Mouse (Mus musculus) neural tube, embryonic 11.5 days (tissue): ENCODE data around the gene Pla2g4c. TPM values are rescaled to one million over a fixed set of nuclear protein-coding genes. Genes with fewer than 3 reads are reported as not detected.

Experiments
- ATAC-seq: fragments of 200-750 bp; cut with Nextera tagmentation; 2 replicates; pipeline ENCODE4 v1.8.0; 2017; ENCODE audit warnings: moderate number of reproducible peaks, mild to moderate bottlenecking, moderate TSS enrichment, moderate library complexity; ENCODE audit not compliant: insufficient read depth, low FRiP score, low TSS enrichment
- DNase-seq: peaks from one replicate; pipeline ENCODE4 v3.0.0-alpha.2; 2015; ENCODE audit warnings: low spot score
- H3K27ac ChIP-seq: fragments of 300-500 bp; sonication (generic); 2 replicates; pipeline ENCODE4 v1.5.1; 2014; ENCODE audit warnings: low read depth, mild to moderate bottlenecking, low read length
- H3K27me3 ChIP-seq: fragments of 300-500 bp; sonication (generic); 2 replicates; pipeline ENCODE4 v1.6.1; 2014; ENCODE audit warnings: mild to moderate bottlenecking, low read length, mixed read lengths; ENCODE audit not compliant: control insufficient read depth, insufficient read depth
- H3K36me3 ChIP-seq: fragments of 300-500 bp; sonication (generic); 2 replicates; pipeline ENCODE4 v1.6.1; 2014; ENCODE audit warnings: mild to moderate bottlenecking, low read length, moderate library complexity, mixed read lengths; ENCODE audit not compliant: control insufficient read depth, insufficient read depth
- H3K4me1 ChIP-seq: fragments of 300-500 bp; sonication (generic); 2 replicates; pipeline ENCODE4 v1.6.1; 2014; ENCODE audit warnings: low read length, mixed read lengths; ENCODE audit not compliant: control insufficient read depth, insufficient read depth
- H3K4me2 ChIP-seq: fragments of 300-500 bp; sonication (generic); 2 replicates; pipeline ENCODE4 v1.6.1; 2014; ENCODE audit warnings: low read depth, mild to moderate bottlenecking, moderate library complexity
- H3K4me3 ChIP-seq: fragments of 300-500 bp; sonication (generic); 2 replicates; pipeline ENCODE4 v1.5.1; 2014; ENCODE audit warnings: low read depth, low read length
- H3K9ac ChIP-seq: fragments of 300-500 bp; sonication (generic); 2 replicates; pipeline ENCODE4 v1.6.1; 2014; ENCODE audit warnings: mild to moderate bottlenecking, low read length
- H3K9me3 ChIP-seq: fragments of 300-500 bp; sonication (generic); 2 replicates; pipeline ENCODE4 v1.6.1; 2016; ENCODE audit warnings: low read length; ENCODE audit not compliant: control insufficient read depth
- WGBS: fragments of 180-500 bp; shearing (Covaris S2); extraction: QIAGEN DNeasy Blood & Tissue Kit; methylation state at CpG from one replicate; pipeline ENCODE4 v1.1.7; 2014; 5-methylcytosine and 5-hydroxymethylcytosine counted together
- polyA plus RNA-seq: library from polyadenylated mRNA; unstranded; fragments of >200 nt; fragmentation: Nextera tagmentation; extraction: Ambion mirVana; gene quantifications from 2 replicates; pipeline ENCODE4 v1.2.1, GENCODE M21; 2014

The Pla2g4c gene
- polyA plus RNA-seq, 1 experiment from 2014 or later, result 1.1 TPM

DNA sequence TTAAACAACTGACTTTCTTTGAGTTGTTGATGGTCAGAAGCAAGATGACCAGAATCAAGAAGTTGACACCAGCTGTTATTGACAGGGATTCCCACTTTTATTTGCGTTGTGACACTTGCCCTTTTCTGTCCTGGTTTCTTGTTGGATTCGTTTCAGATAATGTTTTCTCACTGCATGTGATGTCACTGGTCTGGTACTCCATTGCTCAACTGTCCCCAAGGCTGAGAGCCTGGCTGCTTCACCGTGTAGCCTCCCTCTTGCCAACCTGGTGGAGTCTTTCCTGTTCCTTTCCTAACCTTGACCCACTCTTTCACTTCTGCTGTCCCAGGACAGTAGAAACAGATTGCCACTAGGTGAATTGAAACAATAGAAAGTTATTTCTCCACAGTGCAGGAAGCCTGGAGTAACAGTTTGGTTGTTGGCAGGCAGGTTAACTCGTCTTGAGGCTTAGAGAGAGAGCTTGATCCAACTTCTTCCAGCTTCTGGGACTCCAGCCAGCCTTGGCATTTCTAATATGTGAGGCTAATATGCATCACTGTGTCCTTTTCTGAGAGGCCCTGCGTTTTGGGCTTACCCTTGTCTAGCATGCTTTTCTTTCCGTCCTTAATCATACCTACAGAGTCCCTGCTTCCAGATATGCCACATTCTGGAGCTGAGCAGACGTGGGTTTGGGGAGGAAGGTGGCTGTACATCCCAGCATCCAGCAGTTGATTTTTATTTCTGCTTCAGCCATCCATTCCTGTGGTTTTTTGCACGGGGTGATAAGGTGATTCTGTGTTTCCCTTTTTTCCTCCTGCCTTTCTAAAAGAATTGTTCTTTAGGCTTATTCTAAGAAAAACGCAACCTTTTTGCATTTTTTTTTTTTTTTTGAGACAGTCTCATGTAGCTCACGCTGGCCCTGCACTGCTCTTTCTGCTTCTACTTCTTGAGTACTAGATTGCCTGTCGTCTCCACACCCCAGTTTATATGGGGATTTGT lies 30.3 kb upstream of the Pla2g4c start:
- no peak overlapping the region for H3K27ac ChIP-seq
- peaks cover 19% of the 10 kb centered on the region for H3K36me3 ChIP-seq
- H3K4me1 ChIP-seq, result no peaks in the 10 kb centered on the region
- H3K27me3 ChIP-seq, result no peaks in the 10 kb centered on the region
- 92% methylated on average over 11 of the region's 11 CpGs for WGBS
- H3K9me3 ChIP-seq, result no peaks in the 10 kb centered on the region
- ATAC-seq (no peak), DNase-seq (no peak)
- H3K4me3 ChIP-seq, result no peak overlapping the region
- no peak overlapping the region for H3K4me2 ChIP-seq
- H3K9ac ChIP-seq, result no peak overlapping the region

DNA sequence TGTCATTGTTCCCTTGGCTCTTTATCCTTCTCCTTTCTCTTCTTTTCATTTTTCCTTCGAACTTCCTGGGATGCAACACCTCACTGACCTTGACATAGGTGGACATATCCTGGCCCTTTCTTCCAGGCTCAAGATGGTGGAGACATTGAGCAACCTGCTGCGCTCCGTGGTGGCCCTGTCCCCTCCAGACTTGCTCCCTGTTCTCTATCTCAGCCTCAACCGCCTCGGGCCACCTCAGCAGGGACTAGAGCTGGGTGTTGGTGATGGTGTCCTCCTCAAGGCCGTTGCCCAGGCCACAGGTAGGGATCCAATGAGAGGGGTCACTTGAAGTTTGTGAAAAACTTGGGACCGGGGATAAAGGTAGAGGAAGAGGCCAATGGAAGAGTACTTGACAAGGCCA lies 29.2 kb upstream of the Pla2g4c start:
- DNase-seq, result no peak
- H3K9me3 ChIP-seq, result no peaks in the 10 kb centered on the region
- peaks cover 23% of the 10 kb centered on the region for H3K36me3 ChIP-seq
- no peak overlapping the region for H3K9ac ChIP-seq
- no peak for ATAC-seq
- H3K27me3 ChIP-seq, result no peaks in the 10 kb centered on the region
- no peak overlapping the region for H3K4me3 ChIP-seq
- no peak overlapping the region for H3K27ac ChIP-seq
- no peaks in the 10 kb centered on the region for H3K4me1 ChIP-seq
- 89% methylated on average over 7 of the region's 7 CpGs for WGBS
- H3K4me2 ChIP-seq, result no peak overlapping the region

DNA sequence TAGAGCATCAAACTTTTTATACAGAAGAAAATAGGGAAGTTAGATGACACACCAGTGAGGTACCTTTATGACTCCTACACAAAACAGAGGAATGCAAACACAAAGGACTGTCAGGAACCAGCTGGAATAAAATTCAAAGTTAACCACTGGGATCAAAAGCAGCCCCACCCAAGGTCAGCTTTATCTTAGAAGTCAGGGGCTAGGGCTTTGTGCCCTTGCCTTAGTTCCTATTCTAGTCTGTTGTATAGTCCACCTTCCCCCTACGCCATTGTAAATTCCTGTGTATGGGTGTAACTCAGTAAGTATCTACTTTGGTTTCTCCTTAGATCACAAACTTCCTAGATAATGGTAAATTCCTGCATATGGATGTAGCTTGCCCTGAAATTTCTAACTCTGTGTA lies 26.8 kb upstream of the Pla2g4c start:
- ATAC-seq (no peak), DNase-seq (no peak)
- H3K9ac ChIP-seq, result no peak overlapping the region
- no peak overlapping the region for H3K4me3 ChIP-seq
- H3K36me3 ChIP-seq, result peaks cover 20% of the 10 kb centered on the region
- no peak overlapping the region for H3K4me2 ChIP-seq
- WGBS, result 88% methylated on average over 1 of the region's 1 CpGs
- no peaks in the 10 kb centered on the region for H3K4me1 ChIP-seq
- H3K9me3 ChIP-seq, result no peaks in the 10 kb centered on the region
- H3K27ac ChIP-seq, result no peak overlapping the region
- H3K27me3 ChIP-seq, result no peaks in the 10 kb centered on the region

DNA sequence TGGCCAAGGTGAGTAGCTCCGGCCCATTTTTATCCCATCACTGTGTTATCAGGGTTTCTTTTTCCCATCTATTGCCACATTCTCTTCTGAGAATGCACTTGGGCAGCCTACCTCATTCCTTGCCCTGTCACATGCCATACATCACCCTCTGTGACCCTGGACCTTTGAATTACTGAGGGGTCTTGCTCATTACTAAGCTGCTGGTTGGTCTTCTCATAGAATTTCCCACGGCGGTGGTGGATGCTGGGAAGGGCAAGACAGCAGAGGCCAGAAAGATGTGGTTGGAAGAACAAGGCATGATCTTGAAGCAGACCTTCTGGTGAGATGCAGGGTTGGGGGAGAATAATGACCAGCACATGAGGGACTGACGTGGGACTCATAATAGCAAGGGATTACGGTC lies 25.6 kb upstream of the Pla2g4c start:
- no peaks in the 10 kb centered on the region for H3K4me1 ChIP-seq
- no peak for ATAC-seq
- 92% methylated on average over 5 of the region's 5 CpGs for WGBS

DNA sequence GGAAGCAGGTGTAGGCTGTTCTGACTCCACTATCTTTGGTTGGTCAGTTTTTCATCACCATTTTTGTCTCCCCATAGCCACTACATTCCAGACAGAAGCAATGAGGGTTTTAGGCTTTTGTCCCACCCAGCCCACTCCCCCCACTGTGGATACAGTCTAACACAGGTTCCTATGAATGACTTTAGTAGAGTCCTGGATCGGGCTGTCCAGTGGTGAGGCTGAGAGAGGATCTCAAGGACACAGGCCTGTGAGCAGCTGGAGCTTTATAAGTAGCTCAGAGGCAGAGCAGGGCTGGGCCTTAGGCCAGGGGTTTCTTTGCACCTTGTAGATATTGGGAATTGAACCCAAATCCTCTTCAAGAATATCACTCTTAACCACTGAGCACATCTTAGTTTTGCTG lies 22.8 kb upstream of the Pla2g4c start:
- H3K9ac ChIP-seq, result no peak overlapping the region
- no peak overlapping the region for H3K4me3 ChIP-seq
- H3K9me3 ChIP-seq, result no peaks in the 10 kb centered on the region
- H3K27ac ChIP-seq, result no peak overlapping the region
- no peak for ATAC-seq
- no peak overlapping the region for H3K4me2 ChIP-seq
- DNase-seq, result no peak
- 100% methylated on average over 1 of the region's 1 CpGs for WGBS
- H3K4me1 ChIP-seq, result no peaks in the 10 kb centered on the region
- peaks cover 13% of the 10 kb centered on the region for H3K36me3 ChIP-seq
- no peaks in the 10 kb centered on the region for H3K27me3 ChIP-seq

More for the DNA sequence above, 25.6 kb upstream of the Pla2g4c start:
- Histone ChIP-seq H3K4me2 (no peak overlapping the region), H3K36me3 (peaks cover 20% of the 10 kb centered on the region), H3K27me3 (no peaks in the 10 kb centered on the region), H3K4me3 (no peak overlapping the region), H3K27ac (no peak overlapping the region), H3K9ac (no peak overlapping the region), H3K9me3 (no peaks in the 10 kb centered on the region)
- DNase-seq, result no peak

DNA sequence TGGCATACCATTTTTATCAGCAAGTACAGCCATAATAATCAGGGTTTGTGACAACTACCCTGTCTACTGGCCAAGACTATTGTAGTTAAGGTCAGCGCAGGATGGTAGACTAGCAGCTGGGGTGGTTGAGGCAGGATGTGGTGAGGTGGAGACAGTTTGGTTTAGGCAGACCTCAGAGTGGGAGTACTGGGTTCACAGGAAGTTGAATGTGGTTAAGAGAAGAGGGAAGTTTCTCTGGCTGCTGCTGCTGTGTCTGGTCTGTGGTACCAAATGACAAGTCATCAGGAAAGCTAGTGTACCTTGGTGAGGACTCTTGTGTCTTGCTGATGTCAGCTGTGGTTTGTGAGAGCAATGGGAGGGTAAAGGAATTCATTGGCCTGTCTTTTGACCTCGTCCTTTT lies 21.7 kb upstream of the Pla2g4c start:
- Histone ChIP-seq H3K27me3 (no peaks in the 10 kb centered on the region), H3K4me1 (no peaks in the 10 kb centered on the region), H3K9me3 (no peaks in the 10 kb centered on the region), H3K27ac (no peak overlapping the region), H3K9ac (no peak overlapping the region), H3K4me3 (no peak overlapping the region), H3K36me3 (peaks cover 13% of the 10 kb centered on the region; the same call in 1 of the 2 replicates), H3K4me2 (no peak overlapping the region)
- no peak for ATAC-seq
- no peak for DNase-seq
- 87% methylated on average over 2 of the region's 2 CpGs for WGBS

DNA sequence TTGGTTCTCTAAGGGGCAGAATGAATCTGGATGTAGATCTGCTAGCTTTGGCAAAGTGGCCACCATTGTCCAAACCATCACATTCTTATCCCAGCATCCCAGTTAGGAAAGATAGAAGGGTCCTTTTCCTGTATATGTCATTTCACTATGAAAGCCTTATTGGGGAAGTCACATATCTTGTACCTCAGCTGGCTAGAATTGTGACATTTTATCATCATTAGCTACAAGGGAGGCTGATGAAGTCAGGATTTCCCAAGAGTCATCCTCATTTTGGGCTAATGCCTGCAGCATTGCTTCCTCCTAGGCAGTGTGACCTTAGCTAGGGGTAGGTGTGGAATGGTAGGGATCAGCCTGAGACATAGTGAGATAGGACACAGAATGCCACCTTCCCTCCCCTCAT lies 21.1 kb upstream of the Pla2g4c start:
- ATAC-seq, result no peak
- Histone ChIP-seq H3K4me1 (no peaks in the 10 kb centered on the region), H3K4me3 (no peak overlapping the region), H3K27me3 (no peaks in the 10 kb centered on the region), H3K27ac (no peak overlapping the region), H3K36me3 (peaks cover 13% of the 10 kb centered on the region), H3K9me3 (no peaks in the 10 kb centered on the region), H3K9ac (no peak overlapping the region), H3K4me2 (no peak overlapping the region)
- no peak for DNase-seq

DNA sequence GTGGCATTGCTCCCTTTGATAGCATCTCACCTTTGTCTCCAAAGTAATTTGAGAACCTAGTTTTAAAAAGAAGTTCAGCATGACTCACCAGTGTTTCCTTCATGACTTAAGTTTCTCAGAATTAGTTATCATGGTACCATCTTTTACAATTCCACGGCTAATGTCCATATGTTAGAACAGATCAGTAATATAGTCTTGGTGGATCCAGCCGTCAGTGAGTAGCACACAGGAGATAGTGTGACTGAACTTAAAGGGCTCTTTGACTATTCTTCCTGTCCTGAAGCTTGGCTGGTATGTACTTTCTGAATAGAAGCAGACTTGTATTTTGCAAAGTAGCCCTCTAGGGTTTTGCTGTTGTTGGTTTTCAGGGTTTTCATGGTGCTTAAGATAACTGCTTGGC lies 15.0 kb upstream of the Pla2g4c start:
- Histone ChIP-seq H3K4me1 (no peaks in the 10 kb centered on the region), H3K4me3 (no peak overlapping the region), H3K27me3 (no peaks in the 10 kb centered on the region), H3K36me3 (peaks cover 20% of the 10 kb centered on the region), H3K27ac (no peak overlapping the region), H3K4me2 (no peak overlapping the region), H3K9me3 (no peaks in the 10 kb centered on the region), H3K9ac (no peak overlapping the region)
- no peak for DNase-seq
- 87% methylated on average over 2 of the region's 2 CpGs for WGBS
- ATAC-seq, result no peak
